Mouse (Mus musculus) MEL (cell line): ENCODE measurements at regions not wholly inside any gene's neighbourhood (a gene's known extent, or its start where the extent isn't known, plus 50 kb on each side); places are given as distances from the start of the nearest gene placed in this dataset.

Experiments used
- DNase-seq: peaks from one replicate; pipeline ENCODE4 v3.0.0; 2011; ENCODE audit warnings: low read depth, low spot score
- H3K27ac ChIP-seq: 2 replicates; pipeline ENCODE4 v1.5.1; 2012; ENCODE audit warnings: low read depth, mild to moderate bottlenecking, control low read depth, low read length, moderate library complexity; ENCODE audit not compliant: control insufficient read depth
- H3K27me3 ChIP-seq, 2 experiments: fragments of 150-350 bp in 1 of 2; sonication (generic) in 1 of 2; 2 replicates each; pipeline ENCODE4 v1.6.1; 2012; ENCODE audit warnings: low read length in 2 of 2, mild to moderate bottlenecking in 2 of 2, improper control_type of control experiment in 1 of 2, moderate library complexity in 1 of 2; ENCODE audit not compliant: insufficient read depth in 2 of 2, control insufficient read depth in 1 of 2
- H3K36me3 ChIP-seq, 2 experiments: 2 replicates each; pipeline ENCODE4 v1.6.1; 2012 to 2014; ENCODE audit warnings: low read length in 2 of 2, improper control_type of control experiment in 1 of 2, inconsistent platforms in 1 of 2, mild to moderate bottlenecking in 1 of 2; ENCODE audit not compliant: insufficient read depth in 2 of 2, control insufficient read depth in 1 of 2
- H3K4me1 ChIP-seq, 2 experiments: fragments of 150-350 bp in 1 of 2; sonication (generic) in 1 of 2; 2 replicates each; pipeline ENCODE4 v1.6.1; 2012; ENCODE audit warnings: low read length in 2 of 2, improper control_type of control experiment in 1 of 2, mild to moderate bottlenecking in 1 of 2; ENCODE audit not compliant: insufficient read depth in 2 of 2, control insufficient read depth in 1 of 2
- H3K4me3 ChIP-seq, 2 experiments: fragments of 150-350 bp in 1 of 2; sonication (generic) in 1 of 2; 2 replicates each; pipeline ENCODE4 v1.5.1; 2012; ENCODE audit warnings: low read depth in 2 of 2, low read length in 2 of 2, mild to moderate bottlenecking in 2 of 2, moderate library complexity in 2 of 2, control low read depth in 1 of 2, improper control_type of control experiment in 1 of 2; ENCODE audit not compliant: control insufficient read depth in 1 of 2, insufficient read depth in 1 of 2
- H3K79me2 ChIP-seq: 2 replicates; pipeline ENCODE4 v1.6.1; 2012; ENCODE audit warnings: mild to moderate bottlenecking, low read length, moderate library complexity; ENCODE audit not compliant: control insufficient read depth, poor library complexity, insufficient read depth
- H3K9ac ChIP-seq: 2 replicates; pipeline ENCODE4 v1.6.1; 2012; ENCODE audit warnings: low read depth, mild to moderate bottlenecking, control low read depth, low read length, moderate library complexity; ENCODE audit not compliant: control insufficient read depth, poor library complexity, severe bottlenecking
- H3K9me3 ChIP-seq: fragments of 150-350 bp; sonication (generic); replicated peaks from 2 replicates; pipeline ENCODE4 v1.6.1; 2012; ENCODE audit warnings: mild to moderate bottlenecking, low read length, improper control_type of control experiment, moderate library complexity; ENCODE audit not compliant: insufficient read depth
- CTCF ChIP-seq, 3 experiments: IDR thresholded peaks in 2 of 3; conservative IDR thresholded peaks in 1 of 3; 2 replicates each; pipeline ENCODE4 v1.5.1; 2011 to 2012; ENCODE audit warnings: low read length in 3 of 3, low read depth in 2 of 3, mild to moderate bottlenecking in 2 of 3, improper control_type of control experiment in 1 of 3, inconsistent platforms in 1 of 3, mixed read lengths in 1 of 3, moderate library complexity in 1 of 3; ENCODE audit not compliant: control insufficient read depth in 1 of 3, insufficient read depth in 1 of 3, poor library complexity in 1 of 3, severe bottlenecking in 1 of 3
- E2F4 ChIP-seq: IDR thresholded peaks from 2 replicates; pipeline ENCODE4 v1.6.1; 2011; ENCODE audit warnings: low read depth, low read length, improper control_type of control experiment, borderline replicate concordance
- MAFK ChIP-seq: IDR thresholded peaks from 2 replicates; pipeline ENCODE4 v1.6.1; 2011; ENCODE audit warnings: low read depth, mild to moderate bottlenecking, low read length, improper control_type of control experiment, borderline replicate concordance
- MAZ ChIP-seq: IDR thresholded peaks from 2 replicates; pipeline ENCODE4 v1.6.1; 2012; ENCODE audit warnings: low read depth, mild to moderate bottlenecking, inconsistent platforms, low read length, improper control_type of control experiment
- MEF2A ChIP-seq: IDR thresholded peaks from 2 replicates; pipeline ENCODE4 v1.6.1; 2014; ENCODE audit warnings: low read depth, mild to moderate bottlenecking, inconsistent platforms, low read length, improper control_type of control experiment; ENCODE audit not compliant: poor library complexity, insufficient replicate concordance, severe bottlenecking; ENCODE audit errors: extremely low read depth
- MXI1 ChIP-seq: IDR thresholded peaks from 2 replicates; pipeline ENCODE4 v1.6.1; 2011; ENCODE audit warnings: mild to moderate bottlenecking, low read depth, low read length, improper control_type of control experiment
- MYB ChIP-seq: IDR thresholded peaks from 2 replicates; pipeline ENCODE4 v1.6.1; 2011; ENCODE audit warnings: mild to moderate bottlenecking, low read depth, low read length, improper control_type of control experiment
- POLR2AphosphoS2 ChIP-seq: IDR thresholded peaks from 2 replicates; pipeline ENCODE4 v1.6.1; 2011; ENCODE audit warnings: low read length, improper control_type of control experiment
- RAD21 ChIP-seq: IDR thresholded peaks from 2 replicates; pipeline ENCODE4 v1.6.1; 2011; ENCODE audit warnings: mild to moderate bottlenecking, low read depth, low read length, improper control_type of control experiment
- RCOR1 ChIP-seq: IDR thresholded peaks from 2 replicates; pipeline ENCODE4 v1.6.1; 2012; ENCODE audit warnings: low read depth, mild to moderate bottlenecking, inconsistent platforms, low read length, improper control_type of control experiment
- SIN3A ChIP-seq: IDR thresholded peaks from 2 replicates; pipeline ENCODE4 v1.6.1; 2012; ENCODE audit warnings: low read length, improper control_type of control experiment, inconsistent platforms
- TAL1 ChIP-seq: IDR thresholded peaks from 2 replicates; pipeline ENCODE4 v1.6.1; 2012; ENCODE audit warnings: mild to moderate bottlenecking, inconsistent platforms, low read length, moderate library complexity, mixed read lengths
- TBP ChIP-seq: IDR thresholded peaks from 2 replicates; pipeline ENCODE4 v1.8.0; 2011; ENCODE audit warnings: low read depth, low read length, improper control_type of control experiment
- TCF12 ChIP-seq: IDR thresholded peaks from 2 replicates; pipeline ENCODE4 v1.6.1; 2014; ENCODE audit warnings: low read depth, mild to moderate bottlenecking, inconsistent platforms, low read length, improper control_type of control experiment, moderate library complexity
- UBTF ChIP-seq: IDR thresholded peaks from 2 replicates; pipeline ENCODE4 v1.6.1; 2012; ENCODE audit warnings: low read depth, mild to moderate bottlenecking, inconsistent platforms, low read length, improper control_type of control experiment, moderate library complexity, borderline replicate concordance; ENCODE audit not compliant: insufficient read depth
- USF1 ChIP-seq: IDR thresholded peaks from 2 replicates; pipeline ENCODE4 v1.6.1; 2014; ENCODE audit warnings: low read depth, mild to moderate bottlenecking, inconsistent platforms, low read length, improper control_type of control experiment, moderate library complexity
- ZC3H11A ChIP-seq: IDR thresholded peaks from 2 replicates; pipeline ENCODE4 v1.6.1; 2012; ENCODE audit warnings: low read depth, mild to moderate bottlenecking, inconsistent platforms, low read length, improper control_type of control experiment
- ZKSCAN1 ChIP-seq: IDR thresholded peaks from 2 replicates; pipeline ENCODE4 v1.6.1; 2012; ENCODE audit warnings: low read depth, mild to moderate bottlenecking, inconsistent platforms, low read length, improper control_type of control experiment, moderate library complexity

DNA sequence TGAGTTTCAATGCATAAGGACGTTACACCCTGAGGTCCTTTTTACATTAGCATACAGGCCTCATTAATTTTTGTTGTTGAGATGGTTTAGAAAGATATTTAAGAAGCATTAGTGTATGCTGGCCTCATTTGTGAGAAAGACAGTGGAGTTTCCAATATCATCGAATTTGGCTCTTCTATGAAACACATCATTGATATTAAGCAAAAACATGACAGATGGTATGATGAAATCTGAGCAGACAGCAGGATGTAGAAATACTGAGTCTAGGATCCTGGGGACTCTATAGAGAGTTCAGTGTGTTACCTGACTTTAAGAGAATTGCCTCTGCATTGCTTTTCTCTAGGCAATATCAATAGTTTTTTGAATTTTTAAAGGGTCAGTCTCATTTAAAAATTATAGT, 1312.8 kb upstream of the Gje1 start:
- Histone ChIP-seq H3K4me3 (no peak overlapping the region), H3K27me3 (no peaks in the 10 kb centered on the region), H3K79me2 (no peaks in the 10 kb centered on the region), H3K9ac (no peak overlapping the region), H3K9me3 (no peaks in the 10 kb centered on the region), H3K4me1 (no peaks in the 10 kb centered on the region)
- TF ChIP-seq MAFK (no peak), POLR2AphosphoS2 (no peak), SIN3A (no peak)
- TF ChIP-seq, all 39 proteins: peak for 0
- no peak for DNase-seq
- Histone ChIP-seq H3K27ac (no peak overlapping the region), H3K36me3 (no peaks in the 10 kb centered on the region)

DNA sequence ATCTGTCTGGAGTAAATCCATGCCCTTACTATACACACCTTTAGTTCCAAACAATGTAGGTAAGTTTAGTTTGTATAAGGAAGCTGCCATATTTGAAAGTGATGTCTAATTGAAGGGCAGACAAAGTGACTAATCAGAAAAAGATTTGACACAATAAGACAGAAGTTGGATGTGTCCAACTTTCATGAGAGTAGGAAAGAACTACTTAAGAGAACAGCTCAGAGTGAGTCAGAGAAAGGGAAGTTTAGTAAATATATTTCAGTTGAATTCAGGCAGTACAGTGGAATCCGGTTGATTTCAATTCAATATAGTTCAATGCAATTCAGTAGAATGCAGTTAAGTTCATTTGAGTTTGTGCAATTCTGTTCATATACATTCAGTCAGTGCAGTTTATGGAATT, 1296.8 kb upstream of the Gje1 start:
- no peaks in the 10 kb centered on the region for H3K27me3 ChIP-seq
- no peak for DNase-seq
- H3K9me3 ChIP-seq, result no peaks in the 10 kb centered on the region
- no peak overlapping the region for H3K9ac ChIP-seq
- no peak overlapping the region for H3K27ac ChIP-seq
- H3K4me1 ChIP-seq, result no peaks in the 10 kb centered on the region
- H3K36me3 ChIP-seq, result no peaks in the 10 kb centered on the region
- H3K4me3 ChIP-seq, result no peak overlapping the region
- TF ChIP-seq UBTF (no peak), ZKSCAN1 (no peak), MAZ (no peak), MXI1 (no peak), TAL1 (no peak), RAD21 (no peak), USF1 (no peak), TCF12 (no peak), RCOR1 (no peak), MYB (no peak), ZC3H11A (no peak), MEF2A (no peak), E2F4 (no peak), TBP (no peak), CTCF (IDR thresholded peaks at IDR 0.05 in 2 of 3, conservative IDR thresholded peaks at IDR 0.05 in 1 of 3; ENCODE audit: control insufficient read depth in 1 of 3, insufficient read depth in 1 of 3, low read depth in 2 of 3, low read length in 3 of 3, poor library complexity in 1 of 3, severe bottlenecking in 1 of 3) (no peak)
- H3K79me2 ChIP-seq, result no peaks in the 10 kb centered on the region
